Mouse (Mus musculus) v-Abl transformed pro-B cells (cell line): ENCODE measurements around the gene Heatr4.
"Not testable (repeated sequence)": the region's sequence is repeated elsewhere in the genome, so short reads cannot be mapped to it uniquely, and the experiment has no call there.

Source experiments
- in situ Hi-C, 2 experiments: fragments of 400-800 bp; cut with MboI; formaldehyde crosslinking; loops; one replicate each; pipeline ENCODE4 v1.15.1; 2025; ENCODE audit not compliant: unreplicated experiment in 2 of 2

Heatr4 gene

GRCm38 (mm10) chr12:83984752-83985151, at the start of gene Heatr4:
TSS of gene Heatr4 (minus strand) at chr12:83984852.
- in situ Hi-C loops: no loop called here

- in situ Hi-C loops: loop anchor here (5.0 to 25.0 kb wide), 2 partner anchors 62 to 322 kb away; no protein-coding TSS in a partner anchor
Observed at GRCm38 (mm10) chr12:84034108-84034507, 49.5 kb upstream of the Heatr4 start.

- in situ Hi-C loops: loop anchor here (5.0 to 25.0 kb wide), 2 partner anchors 61 to 321 kb away; no protein-coding TSS in a partner anchor
Observed at GRCm38 (mm10) chr12:84033302-84033701, 48.6 kb upstream of the Heatr4 start.

GRCm38 (mm10) chr12:84032854-84033253, 48.2 kb upstream of the Heatr4 start:
- in situ Hi-C loops: loop anchor here (5.0 to 25.0 kb wide), 2 partner anchors 61 to 321 kb away; no protein-coding TSS in a partner anchor

GRCm38 (mm10) chr12:84030659-84031332, 46.1 kb upstream of the Heatr4 start:
- in situ Hi-C loops: loop anchor here (5.0 to 25.0 kb wide), 2 partner anchors 58 to 318 kb away; no protein-coding TSS in a partner anchor

- in situ Hi-C loops: loop anchor here in 1 of 2 experiments (5.0 to 25.0 kb wide), 2 partner anchors 57 to 317 kb away; no protein-coding TSS in a partner anchor
Observed at GRCm38 (mm10) chr12:84029043-84029442, 44.4 kb upstream of the Heatr4 start.

GRCm38 (mm10) chr12:84028328-84028727, 43.7 kb upstream of the Heatr4 start:
- in situ Hi-C loops: loop anchor here in 1 of 2 experiments (5.0 to 25.0 kb wide), 2 partner anchors 56 to 316 kb away; no protein-coding TSS in a partner anchor

- in situ Hi-C loops: loop anchor here in 1 of 2 experiments (5.0 to 25.0 kb wide), 2 partner anchors 54 to 314 kb away; no protein-coding TSS in a partner anchor
Observed at GRCm38 (mm10) chr12:84025888-84026287, 41.2 kb upstream of the Heatr4 start.

GRCm38 (mm10) chr12:84023052-84023745, 38.5 kb upstream of the Heatr4 start:
- in situ Hi-C loops: no loop called here

- in situ Hi-C loops: not testable (repeated sequence)
Observed at GRCm38 (mm10) chr12:84022266-84022665, 37.6 kb upstream of the Heatr4 start.

- in situ Hi-C loops: not testable (repeated sequence)
Observed at GRCm38 (mm10) chr12:84020528-84020927, 35.9 kb upstream of the Heatr4 start.

GRCm38 (mm10) chr12:84013701-84014100, 29.0 kb upstream of the Heatr4 start:
- in situ Hi-C loops: no loop called here

GRCm38 (mm10) chr12:84013130-84013529, 28.5 kb upstream of the Heatr4 start:
- in situ Hi-C loops: no loop called here

GRCm38 (mm10) chr12:84011251-84012040, 26.8 kb upstream of the Heatr4 start:
- in situ Hi-C loops: no loop called here

- in situ Hi-C loops: no loop called here
Observed at GRCm38 (mm10) chr12:84010201-84010600, 25.5 kb upstream of the Heatr4 start.

GRCm38 (mm10) chr12:84009171-84009965, 24.7 kb upstream of the Heatr4 start, which contains the start of gene Acot1:
TSS of gene Acot1 (plus strand) at chr12:84009490.
- in situ Hi-C loops: not testable (repeated sequence)

- in situ Hi-C loops: no loop called here
Observed at GRCm38 (mm10) chr12:84008729-84009128, 24.1 kb upstream of the Heatr4 start.

GRCm38 (mm10) chr12:84008251-84008650, 23.6 kb upstream of the Heatr4 start:
- in situ Hi-C loops: no loop called here

GRCm38 (mm10) chr12:84003866-84004265, 19.2 kb upstream of the Heatr4 start:
- in situ Hi-C loops: no loop called here

- in situ Hi-C loops: no loop called here
Observed at GRCm38 (mm10) chr12:84000418-84000817, 15.8 kb upstream of the Heatr4 start.
